Mouse (Mus musculus): ENCODE measurements around the gene Klf16. TPM values are rescaled to one million over a fixed set of nuclear protein-coding genes. Genes with fewer than 3 reads are reported as not detected.
A peak's percentile ranks its signal among the peaks of the same experiment; 100 is the strongest.

Gene Klf16
- polyA plus RNA-seq, 1 experiment from 2014 or later, result 8.0 TPM

DNA sequence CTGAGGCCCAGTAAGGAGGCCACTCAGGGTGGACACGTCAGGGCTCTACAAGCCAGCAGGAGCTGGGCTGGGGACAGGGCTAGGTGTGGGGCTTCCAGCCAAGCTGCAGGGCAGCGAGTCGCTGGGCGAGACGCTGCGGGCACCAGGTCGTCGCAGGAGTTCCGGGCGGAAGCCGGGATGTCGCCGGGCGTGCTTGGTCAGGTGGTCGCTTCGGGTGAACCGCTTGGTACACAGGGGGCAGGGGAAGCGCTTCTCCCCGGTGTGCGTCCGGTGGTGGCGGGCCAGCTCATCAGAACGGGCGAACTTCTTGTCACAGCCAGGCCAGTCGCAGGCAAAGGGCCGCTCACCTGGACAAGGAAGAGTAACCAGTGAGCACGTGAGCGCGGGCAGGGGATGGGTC, 8.2 kb downstream of the Klf16 start:
- Histone ChIP-seq H3K4me2 (replicated peaks) (no peak overlapping the region), H3K27ac (replicated peaks) (no peak overlapping the region), H3K9me3 (no peaks in the 10 kb centered on the region), H3K36me3 (peaks cover 5% of the 10 kb centered on the region; the same call in 1 of the 2 replicates), H3K27me3 (no peaks in the 10 kb centered on the region), H3K9ac (replicated peaks) (no peak overlapping the region), H3K4me1 (peaks cover 41% of the 10 kb centered on the region), H3K4me3 (no peak overlapping the region)
- 96% methylated on average over 29 of the region's 29 CpGs for WGBS
- no peak for ATAC-seq (replicated peaks)

GRCm38 (mm10) chr10:80566375-80567092, 10.6 kb downstream of the Klf16 start:
- Histone ChIP-seq H3K9ac (replicated peaks) (peak overlapping the region; percentile 20; the same call in 1 of the 2 replicates), H3K27me3 (no peaks in the 10 kb centered on the region), H3K4me1 (peaks cover 40% of the 10 kb centered on the region), H3K27ac (replicated peaks) (peak overlapping the region; percentile 85), H3K4me2 (replicated peaks) (peak overlapping the region; percentile 35), H3K9me3 (no peaks in the 10 kb centered on the region), H3K36me3 (peaks cover 5% of the 10 kb centered on the region; the same call in 1 of the 2 replicates), H3K4me3 (peak overlapping the region; percentile 19)
- WGBS, result 8% methylated on average over 17 of the region's 17 CpGs
- peak; percentile 58 for ATAC-seq (replicated peaks)

DNA sequence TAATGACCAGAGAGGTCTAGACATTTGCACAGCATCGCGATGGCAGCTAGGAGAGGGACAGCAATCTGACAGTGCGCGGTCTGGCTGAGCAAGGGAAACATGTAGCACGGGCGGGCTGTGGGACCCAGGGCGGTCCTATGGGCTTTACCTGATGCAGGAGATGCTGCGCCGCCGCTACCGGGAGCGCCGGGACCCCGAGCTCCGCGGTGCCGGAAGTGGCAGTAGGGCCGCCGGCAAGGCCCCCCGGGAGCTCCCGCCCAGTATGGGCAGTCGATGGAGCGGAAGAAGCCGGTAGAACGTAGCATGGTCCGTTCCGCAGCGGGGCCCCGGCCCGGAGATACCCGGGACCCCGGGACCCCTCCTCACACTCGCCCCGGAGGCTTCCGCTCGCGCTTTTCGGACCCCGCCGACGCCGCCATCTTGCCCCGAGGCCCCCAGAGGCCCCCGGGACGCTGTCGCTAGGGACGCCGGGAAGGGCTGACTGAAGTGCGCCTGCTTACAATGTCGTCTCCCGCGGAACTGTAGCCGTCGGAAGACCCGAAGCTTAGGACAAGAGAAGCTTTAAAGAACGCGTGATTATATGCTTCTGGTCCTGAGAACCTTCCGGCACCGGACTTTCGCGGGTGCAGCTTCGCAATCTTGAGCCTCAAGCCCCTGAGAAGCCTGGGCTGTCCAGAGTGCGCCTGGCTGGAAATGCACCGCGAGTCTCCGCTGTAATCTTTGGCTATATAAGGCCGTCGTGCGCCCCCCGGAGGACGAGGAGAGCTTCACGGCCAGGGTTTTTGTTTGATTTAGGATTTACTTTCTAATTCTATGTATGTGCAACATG, 15.8 kb downstream of the Klf16 start, which contains the start of gene Rexo1:
Rexo1 (minus strand) TSS at position 445 of the 829 bp plus-strand sequence.
- H3K4me2 ChIP-seq (replicated peaks), result peak within 1 kb of the TSS; percentile 79
- peak within 1 kb of the TSS; percentile 84 for H3K9ac ChIP-seq (replicated peaks)
- no peaks in the 10 kb centered on the region for H3K9me3 ChIP-seq
- no peaks in the 10 kb centered on the region for H3K27me3 ChIP-seq
- ATAC-seq (replicated peaks), result peak; percentile 83
- H3K4me1 ChIP-seq, result peaks cover 51% of the 10 kb centered on the region
- H3K27ac ChIP-seq (replicated peaks), result peak within 1 kb of the TSS; percentile 94
- H3K4me3 ChIP-seq, result peak within 1 kb of the TSS; percentile 77
- under 1% methylated on average over 72 of the region's 72 CpGs for WGBS
- no peaks in the 10 kb centered on the region for H3K36me3 ChIP-seq

DNA sequence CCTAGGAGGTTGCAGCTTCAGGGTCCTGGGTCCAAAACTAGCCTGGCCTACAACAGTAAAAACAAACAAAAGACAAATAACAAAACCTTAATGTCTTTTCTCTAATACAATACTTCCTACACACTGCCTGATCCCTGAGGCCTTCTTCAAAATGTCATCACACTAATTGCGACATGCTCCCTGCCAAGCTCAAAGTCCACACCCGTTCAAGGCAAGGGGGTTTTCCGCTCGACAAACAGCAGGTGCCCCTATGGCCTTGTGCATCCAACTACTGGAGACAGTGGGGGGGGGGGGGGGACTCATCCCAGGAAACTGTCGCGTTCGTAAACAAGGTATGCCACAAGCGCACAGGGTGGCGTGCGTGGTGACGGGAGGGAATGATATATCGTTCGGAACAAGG, 16.5 kb downstream of the Klf16 start:
- H3K9ac ChIP-seq (replicated peaks), result peak overlapping the region; percentile 84

DNA sequence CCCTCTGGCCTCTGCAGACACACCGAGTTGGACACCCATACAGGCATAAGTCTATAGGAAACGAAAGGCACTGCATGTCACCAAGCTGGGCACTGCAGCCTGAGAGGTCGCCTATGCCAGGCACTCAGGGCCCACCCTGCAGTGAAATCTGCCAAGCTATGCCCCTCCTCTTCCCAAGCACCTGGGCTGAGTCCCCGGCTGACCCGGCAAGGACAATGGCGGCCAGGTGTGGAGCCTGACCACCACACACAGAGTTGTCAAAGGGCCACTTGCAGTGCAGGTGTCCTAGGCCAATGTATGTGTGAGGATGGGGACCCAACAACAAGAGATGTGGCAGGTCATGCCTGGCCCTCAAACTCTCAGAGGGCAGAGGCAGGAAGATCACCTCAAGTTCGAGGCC, 17.7 kb downstream of the Klf16 start:
- Histone ChIP-seq H3K4me1 (peaks cover 48% of the 10 kb centered on the region), H3K4me2 (replicated peaks) (no peak overlapping the region), H3K27me3 (no peaks in the 10 kb centered on the region), H3K4me3 (no peak overlapping the region), H3K9me3 (no peaks in the 10 kb centered on the region), H3K27ac (replicated peaks) (no peak overlapping the region), H3K9ac (replicated peaks) (no peak overlapping the region), H3K36me3 (no peaks in the 10 kb centered on the region)
- ATAC-seq (replicated peaks), result no peak
- WGBS, result 80% methylated on average over 7 of the region's 7 CpGs

More for the DNA sequence above, 16.5 kb downstream of the Klf16 start:
- Histone ChIP-seq H3K9me3 (no peaks in the 10 kb centered on the region), H3K4me2 (replicated peaks) (peak overlapping the region; percentile 79), H3K27me3 (no peaks in the 10 kb centered on the region), H3K27ac (replicated peaks) (0 out of 2 replicates have a peak overlapping the region, but pooled peaks have one; percentile 94), H3K4me1 (peaks cover 48% of the 10 kb centered on the region), H3K36me3 (no peaks in the 10 kb centered on the region), H3K4me3 (peak overlapping the region; percentile 77)
- no peak for ATAC-seq (replicated peaks)
- 2% methylated on average over 13 of the region's 13 CpGs for WGBS

DNA sequence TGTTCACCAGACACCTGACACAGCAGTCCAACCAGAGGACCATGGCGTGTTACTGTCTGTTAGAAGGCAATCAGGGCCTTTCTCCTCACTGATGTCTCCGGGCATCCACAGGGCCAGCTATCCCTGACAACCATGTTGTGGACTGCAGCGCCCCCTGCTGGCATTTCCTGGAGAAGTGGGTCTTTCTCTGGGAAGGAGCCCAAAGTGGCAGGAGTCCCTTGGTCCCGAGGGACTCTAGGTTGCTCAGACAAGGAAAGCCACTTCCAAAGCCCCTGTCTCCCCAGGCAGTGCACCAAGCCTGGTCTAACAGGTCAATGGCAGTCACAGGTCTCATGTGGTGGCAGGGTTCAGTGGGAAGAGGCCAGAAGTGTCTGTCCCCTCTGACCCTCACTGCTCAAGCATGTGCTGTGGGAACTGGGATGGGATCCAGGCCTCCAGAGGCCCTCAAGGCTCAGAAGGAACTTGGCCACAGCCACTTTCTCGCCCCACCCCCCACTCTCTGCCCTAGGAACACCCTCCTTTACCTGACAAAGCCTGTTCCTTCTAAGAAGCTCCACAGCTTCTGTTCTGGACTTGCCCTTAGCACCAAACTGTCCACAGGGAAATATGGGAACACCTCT, 19.7 kb downstream of the Klf16 start:
- H3K4me3 ChIP-seq, result no peak overlapping the region
- no peaks in the 10 kb centered on the region for H3K9me3 ChIP-seq
- WGBS, result 26% methylated on average over 5 of the region's 5 CpGs
- peaks cover 42% of the 10 kb centered on the region for H3K4me1 ChIP-seq
- no peak overlapping the region for H3K27ac ChIP-seq (replicated peaks)
- H3K36me3 ChIP-seq, result no peaks in the 10 kb centered on the region
- no peak for ATAC-seq (replicated peaks)
- no peaks in the 10 kb centered on the region for H3K27me3 ChIP-seq
- H3K4me2 ChIP-seq (replicated peaks), result no peak overlapping the region
- no peak overlapping the region for H3K9ac ChIP-seq (replicated peaks)

- no peak overlapping the region for H3K9ac ChIP-seq (replicated peaks)
- H3K36me3 ChIP-seq, result peaks cover 14% of the 10 kb centered on the region
- no peak overlapping the region for H3K27ac ChIP-seq (replicated peaks)
- H3K4me3 ChIP-seq, result no peak overlapping the region
- H3K4me2 ChIP-seq (replicated peaks), result no peak overlapping the region
- peaks cover 17% of the 10 kb centered on the region for H3K4me1 ChIP-seq
- no peaks in the 10 kb centered on the region for H3K9me3 ChIP-seq
- 93% methylated on average over 6 of the region's 6 CpGs for WGBS
- H3K27me3 ChIP-seq, result no peaks in the 10 kb centered on the region
- ATAC-seq (replicated peaks), result no peak
Measured at GRCm38 (mm10) chr10:80553997-80554396, 23.1 kb downstream of the Klf16 start.

GRCm38 (mm10) chr10:80553575-80553974, 23.5 kb downstream of the Klf16 start:
- no peak overlapping the region for H3K27ac ChIP-seq (replicated peaks)
- no peak overlapping the region for H3K4me2 ChIP-seq (replicated peaks)
- no peak overlapping the region for H3K4me3 ChIP-seq
- no peaks in the 10 kb centered on the region for H3K27me3 ChIP-seq
- 94% methylated on average over 8 of the region's 8 CpGs for WGBS
- H3K36me3 ChIP-seq, result peaks cover 14% of the 10 kb centered on the region
- H3K9ac ChIP-seq (replicated peaks), result no peak overlapping the region
- peaks cover 15% of the 10 kb centered on the region for H3K4me1 ChIP-seq
- no peak for ATAC-seq (replicated peaks)
- no peaks in the 10 kb centered on the region for H3K9me3 ChIP-seq

GRCm38 (mm10) chr10:80552364-80552763, 24.8 kb downstream of the Klf16 start:
- 59% methylated on average over 9 of the region's 9 CpGs for WGBS
- Histone ChIP-seq H3K27me3 (no peaks in the 10 kb centered on the region), H3K9ac (replicated peaks) (no peak overlapping the region), H3K27ac (replicated peaks) (no peak overlapping the region), H3K4me2 (replicated peaks) (no peak overlapping the region), H3K4me1 (peaks cover 3% of the 10 kb centered on the region), H3K9me3 (no peaks in the 10 kb centered on the region), H3K36me3 (peaks cover 26% of the 10 kb centered on the region), H3K4me3 (no peak overlapping the region)
- ATAC-seq (replicated peaks), result no peak

DNA sequence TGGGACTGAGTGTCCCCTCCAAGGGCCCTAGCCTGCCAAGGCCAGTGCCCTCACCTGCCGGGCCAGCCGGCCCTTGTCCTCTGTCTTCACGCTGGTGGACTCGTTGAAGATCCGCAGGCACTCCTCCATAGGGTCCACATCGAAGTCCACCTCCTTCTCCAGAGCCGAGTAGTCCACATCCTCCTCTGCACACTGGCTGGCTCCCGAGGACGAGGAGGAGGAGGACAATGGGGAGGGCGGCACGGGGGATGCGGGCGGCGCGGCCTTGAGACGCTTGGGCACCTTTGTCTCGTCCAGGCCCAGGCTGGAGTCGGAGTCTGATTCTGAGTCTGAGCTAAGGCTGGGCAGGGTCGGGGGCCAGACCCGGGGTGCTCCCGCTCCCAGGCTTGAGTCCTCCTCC, 27.8 kb downstream of the Klf16 start:
- H3K9ac ChIP-seq (replicated peaks), result no peak overlapping the region
- no peak overlapping the region for H3K4me2 ChIP-seq (replicated peaks)
- 88% methylated on average over 21 of the region's 21 CpGs for WGBS
- no peaks in the 10 kb centered on the region for H3K4me1 ChIP-seq
- no peak overlapping the region for H3K27ac ChIP-seq (replicated peaks)
- peaks cover 54% of the 10 kb centered on the region for H3K36me3 ChIP-seq
- no peaks in the 10 kb centered on the region for H3K9me3 ChIP-seq
- no peaks in the 10 kb centered on the region for H3K27me3 ChIP-seq
- no peak overlapping the region for H3K4me3 ChIP-seq
- ATAC-seq (replicated peaks), result no peak

GRCm38 (mm10) chr10:80548428-80549006, 28.6 kb downstream of the Klf16 start:
- ATAC-seq (replicated peaks), result peak; percentile 53; the same call in 1 of the 2 replicates
- no peak overlapping the region for H3K4me2 ChIP-seq (replicated peaks)
- no peaks in the 10 kb centered on the region for H3K4me1 ChIP-seq
- WGBS, result 71% methylated on average over 10 of the region's 10 CpGs
- H3K9ac ChIP-seq (replicated peaks), result no peak overlapping the region
- peaks cover 62% of the 10 kb centered on the region for H3K36me3 ChIP-seq
- no peak overlapping the region for H3K27ac ChIP-seq (replicated peaks)
- no peaks in the 10 kb centered on the region for H3K9me3 ChIP-seq
- H3K4me3 ChIP-seq, result no peak overlapping the region
- H3K27me3 ChIP-seq, result no peaks in the 10 kb centered on the region
